Mouse (Mus musculus) cerebellum, adult 9-10 months (tissue): ENCODE results near the gene M6pr.

Experiments
- DNase-seq: peaks from one replicate; pipeline ENCODE4 v3.0.0; 2022

Gene M6pr

DNA sequence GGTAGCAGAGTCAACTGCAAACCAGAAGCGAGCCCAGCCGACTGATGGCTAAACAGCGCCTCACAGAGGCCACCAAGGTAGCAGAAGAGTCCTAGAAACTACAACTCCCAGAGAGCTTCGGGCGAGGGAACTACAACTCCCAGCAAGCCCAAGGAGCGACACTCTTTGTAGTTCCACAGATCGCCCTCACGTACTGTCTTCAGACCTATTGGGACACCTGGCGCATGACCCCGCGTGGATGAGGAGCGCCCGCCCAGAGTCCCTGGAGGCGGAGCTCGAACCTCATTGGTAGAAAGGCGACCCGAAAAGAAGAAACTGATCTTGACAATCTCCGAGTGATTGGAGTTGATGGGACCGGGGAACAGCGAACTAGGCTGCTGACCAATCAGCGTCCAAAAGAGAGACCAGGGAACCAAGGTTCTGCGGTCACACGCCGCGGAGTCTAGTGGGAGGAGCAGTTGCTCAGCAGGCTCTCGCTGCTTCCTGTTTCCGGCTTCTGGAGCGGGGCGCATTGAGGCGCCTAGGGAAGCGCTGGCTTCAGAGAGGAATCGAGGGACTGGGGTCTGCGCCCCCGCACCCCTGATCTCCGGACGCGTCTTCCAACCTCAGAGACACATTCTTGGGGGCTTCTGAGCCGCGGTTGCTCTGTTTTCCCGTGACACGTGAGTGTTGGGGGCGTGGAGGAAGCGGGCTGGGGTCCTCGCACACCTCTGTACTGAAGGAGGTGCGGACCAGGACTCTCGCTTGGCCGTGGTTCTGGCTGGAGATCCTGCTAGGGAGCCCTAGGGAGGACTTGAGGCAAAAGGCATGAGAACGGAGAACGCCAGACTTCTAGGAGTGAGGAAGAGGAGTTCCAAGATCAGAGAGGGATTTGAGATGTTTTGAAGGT, at the start of gene M6pr:
Gene M6pr (plus strand): TSS at position 216 of the 889 bp plus-strand sequence.
- peak; percentile 99 for DNase-seq

DNA sequence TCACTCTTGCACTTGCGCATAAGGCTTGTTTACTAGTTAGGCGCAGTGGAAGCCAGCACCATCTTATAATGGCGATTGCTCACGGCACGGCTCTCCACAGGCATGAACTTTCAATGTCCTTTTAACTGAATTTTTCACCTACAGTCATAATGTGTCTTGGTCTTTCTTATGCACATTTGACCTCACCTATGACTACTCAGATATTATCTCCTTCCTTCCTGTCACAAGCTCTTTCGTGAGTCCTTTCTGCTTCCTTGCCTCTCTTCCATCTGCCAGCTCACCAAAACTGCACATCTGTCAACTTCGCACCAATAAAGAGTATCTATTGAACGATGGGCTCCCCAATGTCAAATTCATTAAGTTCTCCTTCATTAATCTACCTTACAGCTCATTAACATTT, 46.0 kb upstream of the M6pr start:
- no peak for DNase-seq

DNA sequence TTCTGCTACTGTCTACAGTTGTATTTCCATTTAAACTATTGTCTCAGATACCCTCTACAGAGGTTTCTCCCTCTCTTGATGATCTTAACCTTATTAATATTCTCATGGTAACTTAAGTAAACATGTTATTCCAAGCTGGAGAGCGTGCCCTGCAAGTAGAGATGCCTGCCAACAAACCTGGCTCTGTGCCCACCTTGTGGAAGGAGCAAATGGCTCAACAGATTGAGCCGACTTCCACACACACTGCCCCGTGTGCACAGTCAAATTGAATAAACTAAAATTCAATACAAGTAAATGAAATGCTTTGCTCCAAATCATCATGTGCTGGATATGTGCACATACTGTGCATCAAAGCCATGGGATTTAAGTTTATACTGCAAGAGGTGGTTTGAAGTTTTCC, 40.0 kb upstream of the M6pr start:
- DNase-seq = peak; percentile 93

DNA sequence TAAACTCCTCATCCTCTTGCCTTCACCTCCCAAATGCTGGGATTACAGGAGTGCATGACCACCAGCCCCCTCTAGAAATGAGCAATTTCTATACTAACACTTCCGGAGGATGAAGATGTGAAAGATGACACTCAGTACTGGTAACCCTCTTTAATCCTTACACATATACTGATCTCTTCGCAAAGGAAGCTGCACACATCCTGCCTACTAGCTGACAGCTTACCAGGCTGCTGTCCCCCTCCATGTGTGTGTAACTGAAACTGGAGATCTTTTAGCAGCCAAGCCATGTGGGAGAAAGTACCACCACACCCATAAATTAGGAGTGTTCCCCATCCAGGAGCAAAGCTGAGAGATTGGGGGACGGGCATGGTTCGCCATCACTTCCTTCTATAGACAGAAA, 39.4 kb upstream of the M6pr start:
- DNase-seq = peak; percentile 17

- DNase-seq = no peak
These were observed 38.4 kb upstream of the M6pr start for GRCm38 (mm10) chr6:122270152-122270551.

DNA sequence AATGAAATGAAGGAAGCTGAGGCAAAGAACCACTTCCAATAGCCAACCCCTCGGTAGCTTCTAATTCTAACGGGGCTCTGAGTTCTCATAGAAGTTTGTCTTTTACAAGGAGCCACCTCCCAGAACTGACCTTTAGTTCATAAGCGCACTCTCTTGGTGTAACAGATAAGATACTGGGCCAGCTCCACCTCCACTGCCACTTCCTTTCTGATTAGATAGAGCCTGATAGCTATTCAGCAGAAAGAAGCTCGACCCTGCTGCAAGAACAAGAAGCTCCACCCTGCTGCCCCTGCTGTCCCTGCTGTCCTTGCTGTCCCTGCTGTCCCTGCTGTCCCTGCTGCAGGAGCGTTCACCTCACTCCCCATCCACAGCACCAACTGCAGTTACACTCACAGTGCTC, 34.0 kb upstream of the M6pr start:
- no peak for DNase-seq

DNA sequence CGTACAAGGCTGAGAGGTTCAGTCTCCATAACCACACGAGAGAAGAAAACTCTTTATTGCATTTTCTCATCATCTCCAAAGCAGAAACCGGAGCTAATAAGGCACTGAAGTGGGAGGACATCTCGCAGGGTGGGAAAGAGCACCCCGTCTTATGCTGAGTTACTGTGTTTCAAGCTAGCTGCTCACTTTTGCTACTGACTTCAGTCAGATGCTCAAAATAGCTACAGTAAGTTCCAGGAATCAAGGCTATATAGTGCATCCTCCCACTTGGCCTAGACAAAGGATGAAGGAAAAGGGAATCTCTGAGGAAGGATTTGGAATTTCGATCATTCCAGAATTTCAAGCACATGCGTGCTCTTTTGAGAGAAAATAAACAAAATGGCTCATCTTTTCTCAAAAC, 32.0 kb upstream of the M6pr start:
- no peak for DNase-seq

DNA sequence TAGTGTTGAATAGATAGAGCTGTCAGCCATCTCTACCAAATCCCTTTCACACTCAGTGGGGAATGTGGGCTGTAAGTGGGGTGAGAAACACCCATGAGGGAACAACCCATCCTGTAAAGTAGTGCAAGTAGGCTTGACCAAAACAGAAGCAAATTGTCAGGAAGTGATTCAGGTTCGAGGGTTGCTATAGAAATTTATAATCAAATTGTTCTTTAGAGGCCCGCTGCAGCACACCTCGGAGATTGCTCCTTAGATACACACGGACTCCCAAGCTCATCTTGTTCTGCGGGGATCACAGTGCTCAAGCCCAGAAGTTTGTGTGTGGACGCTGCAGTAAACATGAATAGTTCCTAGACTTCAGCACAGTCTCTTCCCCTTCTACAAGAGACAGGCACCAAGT, 25.7 kb upstream of the M6pr start, which contains the start of gene Klrg1:
Gene Klrg1 (minus strand): TSS at position 101 of the 400 bp plus-strand sequence.
- DNase-seq = no peak

DNA sequence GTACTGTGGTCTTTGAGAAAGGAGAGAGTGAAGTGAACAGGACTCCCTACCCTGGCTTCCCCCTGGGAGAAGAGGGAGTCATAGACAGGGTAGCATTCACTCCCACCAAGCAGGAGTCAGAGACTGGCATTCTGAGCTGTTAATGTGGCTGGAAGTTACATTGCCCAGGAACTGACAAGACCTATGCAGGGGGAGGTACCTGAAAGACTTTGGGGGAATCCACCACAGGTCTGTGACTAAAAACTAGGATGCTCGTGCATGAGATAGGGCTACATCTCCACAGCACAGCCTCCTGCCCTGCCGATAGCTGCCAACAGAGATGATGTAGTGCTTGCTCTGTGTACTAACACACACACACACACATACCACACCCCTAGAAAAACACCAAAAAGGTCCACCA, 25.1 kb upstream of the M6pr start:
- no peak for DNase-seq

DNA sequence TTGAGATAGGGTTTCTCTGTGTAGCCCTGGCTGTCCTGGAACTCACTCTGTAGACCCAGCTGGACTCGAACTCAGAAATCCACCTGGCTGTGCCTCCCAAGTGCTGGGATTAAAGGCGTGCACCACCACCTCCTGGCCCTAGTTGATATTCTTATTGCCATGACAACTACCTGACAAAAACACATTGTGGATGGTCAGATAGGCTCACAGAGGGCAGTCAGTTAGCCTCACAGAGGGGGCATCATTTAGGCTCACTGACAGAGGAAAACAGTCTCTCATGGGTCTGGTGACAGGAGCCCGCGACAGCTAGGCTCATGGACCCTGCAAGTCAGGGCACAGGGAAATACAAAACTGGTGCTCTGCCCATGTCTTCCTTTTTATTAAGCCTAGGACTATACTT, 24.2 kb upstream of the M6pr start:
- no peak for DNase-seq

GRCm38 (mm10) chr6:122284823-122285222, 23.7 kb upstream of the M6pr start:
- DNase-seq = no peak

- DNase-seq = no peak
These were observed 20.3 kb upstream of the M6pr start for GRCm38 (mm10) chr6:122288263-122288662.

DNA sequence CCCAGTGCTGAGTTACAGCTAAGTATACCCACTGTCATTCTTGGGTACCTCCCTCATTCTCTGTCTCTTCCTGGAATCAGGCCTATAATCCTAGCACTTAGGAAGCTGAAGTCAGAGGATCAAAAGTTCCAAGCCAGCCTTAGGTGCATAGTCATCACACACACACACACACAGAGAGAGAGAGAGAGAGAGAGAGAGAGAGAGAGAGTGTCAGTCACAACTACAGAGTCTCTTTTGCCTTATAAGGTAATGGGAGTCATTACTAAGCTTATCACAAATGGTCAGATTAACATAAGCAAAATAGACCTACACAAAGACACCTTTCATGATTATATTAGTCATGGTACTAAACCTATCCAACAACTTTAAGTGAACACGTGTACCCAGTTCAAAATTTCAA, 19.2 kb upstream of the M6pr start:
- no peak for DNase-seq

DNA sequence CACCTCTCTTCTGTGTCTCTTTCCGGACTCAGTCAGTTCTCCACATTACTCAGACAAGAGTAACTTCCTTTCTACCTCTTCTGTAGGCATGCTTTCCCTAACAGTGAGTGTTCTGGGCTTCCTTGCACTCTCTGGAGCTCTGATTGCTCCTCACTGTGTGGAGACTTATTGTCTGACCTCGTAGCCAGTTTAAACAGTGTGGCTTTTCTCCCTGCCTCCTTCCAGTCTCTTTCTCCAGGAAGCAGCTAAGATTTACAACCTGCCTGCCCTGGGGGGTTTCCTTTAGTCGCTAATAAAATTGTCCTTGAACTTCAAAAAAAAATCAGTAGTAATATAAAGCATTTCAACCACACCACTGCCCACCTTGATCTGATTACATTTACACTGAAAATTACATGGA, 18.3 kb upstream of the M6pr start:
- no peak for DNase-seq

GRCm38 (mm10) chr6:122291264-122291663, 17.3 kb upstream of the M6pr start:
- no peak for DNase-seq

- DNase-seq = no peak
These were observed 16.8 kb upstream of the M6pr start for GRCm38 (mm10) chr6:122291735-122292134.

GRCm38 (mm10) chr6:122292184-122292583, 16.3 kb upstream of the M6pr start:
- no peak for DNase-seq

DNA sequence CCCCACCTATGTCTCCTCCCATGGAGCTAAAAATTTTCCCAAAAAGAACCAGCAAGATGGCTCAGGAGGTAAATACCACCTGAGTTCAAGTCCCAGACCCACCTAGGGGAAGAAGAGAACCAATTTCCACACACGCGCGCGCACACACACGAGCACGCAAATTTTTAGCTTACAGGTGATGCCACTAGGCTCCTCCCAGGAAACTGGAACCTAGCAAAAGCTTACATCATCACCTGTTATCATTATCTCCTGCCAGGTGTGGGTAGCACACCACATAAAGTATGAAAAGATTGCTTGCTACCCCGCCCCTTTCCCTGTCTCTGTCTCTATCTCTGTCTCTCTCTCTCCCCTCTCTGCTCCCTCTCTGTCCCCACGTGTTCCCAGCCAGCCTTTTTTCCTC, 15.4 kb upstream of the M6pr start:
- no peak for DNase-seq

GRCm38 (mm10) chr6:122293796-122294195, 14.7 kb upstream of the M6pr start:
- DNase-seq = no peak

- DNase-seq = no peak
These were observed 14.2 kb upstream of the M6pr start for GRCm38 (mm10) chr6:122294290-122294689.

DNA sequence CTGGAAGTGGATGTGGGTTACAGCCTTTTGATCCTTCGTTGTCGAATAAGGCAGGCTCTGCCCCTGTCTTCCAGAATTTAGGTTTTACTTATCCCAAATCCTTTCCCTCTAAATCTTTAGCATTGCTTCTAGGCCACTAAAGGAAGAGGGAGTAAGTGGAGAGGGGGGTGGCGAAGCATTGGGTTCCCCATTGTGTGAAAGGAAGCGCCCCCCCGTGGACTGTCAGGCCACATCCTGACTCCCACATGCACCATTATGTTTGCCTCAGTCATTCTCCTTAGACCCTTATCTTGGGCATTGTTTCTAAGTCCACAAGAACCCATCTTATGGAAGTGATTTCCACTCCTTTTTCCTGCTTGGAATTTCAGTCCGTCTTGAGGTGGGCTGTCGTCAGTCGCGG, 13.3 kb upstream of the M6pr start:
- DNase-seq = no peak

- DNase-seq = no peak
These were observed 11.6 kb upstream of the M6pr start for GRCm38 (mm10) chr6:122296918-122297278.

DNA sequence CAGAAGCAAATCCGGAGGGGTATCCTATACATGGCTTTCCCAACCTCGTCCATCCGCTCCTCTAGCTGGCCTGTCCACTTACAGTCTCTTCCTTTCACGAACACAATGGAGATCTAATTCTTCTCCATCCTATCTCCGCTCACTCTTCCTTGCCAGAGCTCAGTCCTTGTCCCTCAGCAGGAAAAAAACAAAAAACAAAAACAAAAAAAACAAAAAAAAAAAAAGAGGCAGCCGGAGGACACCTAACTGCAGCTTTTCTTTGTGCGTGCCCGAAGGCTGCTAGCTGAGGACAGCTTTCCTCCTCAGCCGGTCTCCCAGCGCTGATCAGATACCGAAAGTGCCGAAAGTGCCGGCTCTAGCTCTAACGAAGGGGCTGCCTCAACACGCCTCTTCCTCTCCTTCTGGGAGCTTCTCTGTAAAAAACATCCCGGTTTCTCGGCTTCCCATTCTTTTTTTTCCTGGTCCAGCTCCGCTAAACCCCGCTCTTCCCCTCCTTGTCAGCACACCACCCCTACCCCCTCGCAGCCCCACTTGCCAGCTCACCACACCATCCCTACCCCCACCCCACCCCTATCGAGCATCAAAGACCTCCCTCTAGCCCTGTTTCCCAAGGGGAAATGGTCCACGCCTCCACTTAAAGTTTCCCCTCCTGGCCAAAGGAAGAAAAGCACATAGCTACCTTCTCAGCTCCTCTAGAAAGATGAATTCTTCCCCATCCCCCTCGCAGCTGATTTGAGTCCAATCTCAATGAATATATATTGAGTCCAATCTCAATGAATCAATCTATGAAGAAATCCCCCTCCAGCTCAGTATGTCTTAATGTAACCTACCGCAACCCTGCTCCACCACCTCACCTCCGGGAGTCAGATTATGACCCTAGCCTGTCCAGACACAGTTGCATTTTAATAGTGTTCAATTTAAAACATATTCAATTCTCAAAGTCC, 11.0 kb upstream of the M6pr start:
- no peak for DNase-seq

DNA sequence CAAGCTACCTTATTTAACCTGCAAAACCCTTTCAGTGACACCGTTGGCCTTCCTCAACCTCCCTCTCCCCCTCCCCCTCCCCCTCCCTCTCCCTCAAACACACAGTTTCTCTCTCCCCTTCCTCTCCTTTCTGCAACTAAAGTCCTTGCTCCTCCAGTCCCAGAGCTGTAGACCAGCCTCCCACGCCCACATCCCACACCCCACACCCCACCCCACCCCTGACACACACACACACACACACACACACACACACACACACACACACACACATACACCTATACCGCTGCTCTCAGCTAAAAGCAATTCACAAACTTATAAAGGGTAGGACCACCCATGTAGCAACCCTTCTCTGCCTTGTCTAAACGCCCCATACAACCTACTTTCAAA, 10.3 kb upstream of the M6pr start:
- no peak for DNase-seq
